Mouse (Mus musculus) layer of hippocampus, adult 2 months (tissue): ENCODE data around the gene Gm10643. TPM values are rescaled to one million over a fixed set of nuclear protein-coding genes. Genes with fewer than 3 reads are reported as not detected.

Source experiments
- DNase-seq, 2 experiments: peaks; one replicate each; pipeline ENCODE4 v3.0.0; 2022; ENCODE audit warnings: low spot score in 2 of 2
- H3K27ac ChIP-seq: fragments of 200-600 bp; 2 replicates; pipeline ENCODE4 v1.8.1; 2022
- H3K4me3 ChIP-seq: fragments of 200-600 bp; 2 replicates; pipeline ENCODE4 v1.8.1; 2022; ENCODE audit warnings: mild to moderate bottlenecking
- CTCF ChIP-seq: fragments of 200-600 bp; conservative IDR thresholded peaks from 2 replicates; pipeline ENCODE4 v1.8.1; 2022; ENCODE audit warnings: antibody characterized with exemption, mild to moderate bottlenecking, moderate library complexity
- long read RNA-seq, 2 experiments: library from polyadenylated mRNA; stranded (forward); transcript quantifications; one replicate each; pipeline ENCODE4 v2.0.0; 2021; ENCODE audit warnings: borderline mapping rate in 2 of 2
- total RNA-seq, 2 experiments: library from RNA; stranded (reverse); gene quantifications; 2 replicates each; pipeline ENCODE4 v1.2.3; 2021

The Gm10643 gene
- 1 to 10 TPM; 4.2 to 6.7 TPM for total RNA-seq
- long read RNA-seq, experiment 1, partial matches to known transcripts = 0 of 2 reads
- long read RNA-seq, experiment 1, other reads (novel, unspliced or antisense) = 0 of 2 reads
- long read RNA-seq, experiment 2, partial matches to known transcripts = 0 of 2 reads
- long read RNA-seq, experiment 2, other reads (novel, unspliced or antisense) = 0 of 2 reads

DNA sequence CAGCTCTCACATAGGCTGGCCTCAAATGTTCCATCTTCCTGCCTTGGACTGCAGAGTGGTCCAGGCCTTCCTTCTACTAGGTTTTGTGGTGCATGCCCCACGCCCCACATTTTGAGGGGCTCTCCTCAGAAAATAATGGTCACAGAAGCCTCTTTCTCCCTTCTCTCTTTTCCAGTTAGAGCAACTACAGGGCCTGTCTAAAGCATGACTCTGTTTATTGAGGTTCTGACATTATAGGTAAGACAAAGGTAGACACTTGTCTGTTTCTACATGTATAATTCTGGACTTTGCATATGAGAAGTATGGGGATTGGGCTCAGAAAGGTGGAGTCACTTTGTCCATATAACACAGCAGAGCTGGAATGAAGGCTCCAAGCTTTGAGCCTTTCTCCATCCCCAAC lies at the start of gene Gm10643:
Gm10643 (minus strand) TSS at position 101 of the 400 bp plus-strand sequence.
- TF ChIP-seq CTCF = no peak
- Histone ChIP-seq H3K4me3 (peak within 1 kb of the TSS; percentile 72), H3K27ac (peak within 1 kb of the TSS; percentile 97)
- DNase-seq = no peak

DNA sequence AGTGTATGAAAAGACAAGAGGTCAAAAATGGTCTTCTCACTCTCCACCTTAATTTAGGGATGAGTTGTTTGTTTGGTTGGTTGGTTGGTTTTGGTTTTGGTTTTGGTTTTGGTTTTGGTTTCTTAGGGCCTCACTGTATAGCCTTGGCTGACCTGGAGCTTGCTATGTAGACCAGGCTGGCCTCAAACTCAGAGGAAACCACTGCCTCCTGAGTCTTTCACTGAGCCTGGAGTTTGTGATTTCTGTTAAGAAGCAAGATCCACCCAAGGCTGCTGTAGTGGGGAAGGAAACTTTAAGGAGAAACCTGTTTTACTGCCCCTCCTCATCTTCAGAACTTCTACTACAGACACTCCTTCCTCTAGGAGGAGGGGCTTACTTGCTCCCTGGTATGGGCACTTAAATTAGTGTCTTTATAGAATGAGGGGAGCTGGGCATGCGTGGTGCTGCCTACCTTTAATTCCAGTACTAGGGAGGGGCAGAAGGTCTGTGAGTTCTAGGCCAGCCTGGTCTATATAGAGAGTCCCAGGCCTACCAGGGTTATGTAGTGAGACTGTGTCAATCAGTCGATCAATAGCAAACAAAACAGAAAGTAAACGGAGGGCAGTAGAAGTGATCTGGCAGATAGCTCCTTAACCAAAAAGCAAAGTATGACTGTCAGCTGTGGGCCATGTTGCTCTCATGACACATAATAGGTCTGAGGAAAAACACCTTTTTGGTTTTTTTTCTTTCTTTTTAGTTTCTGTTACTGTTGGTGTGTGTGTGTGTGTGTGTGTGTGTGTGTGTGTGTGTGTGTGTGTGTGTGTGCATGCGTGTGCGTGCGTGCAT lies 41.5 kb upstream of the Gm10643 start:
- no peak overlapping the region for H3K27ac ChIP-seq
- no peak for DNase-seq
- H3K4me3 ChIP-seq = no peak overlapping the region
- TF ChIP-seq CTCF = no peak

DNA sequence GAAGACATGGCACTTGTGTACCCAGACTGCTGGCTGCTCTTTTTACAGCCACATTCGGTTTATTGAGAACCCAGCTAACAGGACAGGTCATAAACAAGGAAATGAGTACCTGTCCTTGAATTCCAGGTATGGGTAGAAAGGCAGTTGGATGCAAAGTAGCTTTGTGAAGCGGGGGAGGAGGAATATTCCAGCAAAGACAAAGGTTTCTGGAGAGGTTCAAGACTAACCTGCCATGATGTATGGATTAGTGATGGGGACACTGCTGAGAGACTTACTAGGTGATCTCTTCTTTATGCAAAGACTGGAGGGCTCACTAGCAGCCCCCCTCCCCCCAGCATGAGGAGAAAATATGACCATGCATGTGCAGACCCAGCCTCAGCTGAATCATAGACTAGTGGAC lies 40.7 kb upstream of the Gm10643 start:
- TF ChIP-seq CTCF = no peak
- no peak overlapping the region for H3K4me3 ChIP-seq
- H3K27ac ChIP-seq = peak overlapping the region; percentile 90
- no peak for DNase-seq

DNA sequence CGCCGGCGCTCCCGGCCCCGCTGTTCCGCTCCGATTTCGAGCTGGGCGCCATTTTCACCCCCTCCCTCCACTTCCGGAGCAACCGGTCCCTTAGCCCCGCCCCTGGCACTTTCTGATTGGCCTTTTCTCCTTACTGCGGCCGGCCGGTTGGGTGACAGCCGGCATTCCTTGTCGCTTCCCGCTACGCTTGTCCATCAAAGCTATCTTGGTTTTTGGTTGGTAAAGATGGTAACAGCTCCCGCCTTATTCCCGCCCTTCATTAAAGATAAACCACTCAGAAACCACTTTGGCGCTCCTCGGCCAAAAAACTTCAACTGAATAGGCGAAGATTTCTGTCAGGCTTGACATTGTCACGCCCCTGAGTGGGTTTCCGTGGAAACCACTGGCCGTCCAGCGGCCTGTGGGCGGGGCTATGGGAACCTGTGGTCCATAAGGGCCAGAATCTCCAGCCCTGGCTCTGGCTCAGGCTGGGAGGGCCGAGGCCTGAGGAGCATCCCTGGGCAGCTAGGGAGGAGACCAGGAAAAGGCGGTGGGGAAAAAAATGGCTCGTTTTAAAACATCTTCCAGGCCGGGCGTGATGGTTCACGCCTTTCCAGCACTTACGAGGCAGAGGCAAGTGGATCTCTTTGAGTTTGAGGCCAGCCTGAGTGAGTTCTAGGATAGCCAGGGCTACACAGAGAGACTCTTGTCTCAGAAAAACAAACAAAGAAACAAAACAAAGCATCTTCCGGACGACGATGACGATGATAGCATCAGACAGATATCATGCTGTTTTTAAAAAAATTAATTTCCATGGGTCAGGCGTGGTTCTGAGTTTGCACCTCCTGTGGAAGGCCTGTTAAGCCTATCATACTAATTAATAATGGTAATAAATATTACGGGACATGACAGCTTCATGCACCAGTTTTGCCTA lies 40.0 kb upstream of the Gm10643 start, which contains the start of gene Dcaf15:
Dcaf15 (minus strand) TSS at position 72 of the 913 bp plus-strand sequence.
- no peak for TF ChIP-seq CTCF
- H3K27ac ChIP-seq = peak within 1 kb of the TSS; percentile 91
- H3K4me3 ChIP-seq = peak within 1 kb of the TSS; percentile 62
- DNase-seq = peak; percentile 96 to 98

DNA sequence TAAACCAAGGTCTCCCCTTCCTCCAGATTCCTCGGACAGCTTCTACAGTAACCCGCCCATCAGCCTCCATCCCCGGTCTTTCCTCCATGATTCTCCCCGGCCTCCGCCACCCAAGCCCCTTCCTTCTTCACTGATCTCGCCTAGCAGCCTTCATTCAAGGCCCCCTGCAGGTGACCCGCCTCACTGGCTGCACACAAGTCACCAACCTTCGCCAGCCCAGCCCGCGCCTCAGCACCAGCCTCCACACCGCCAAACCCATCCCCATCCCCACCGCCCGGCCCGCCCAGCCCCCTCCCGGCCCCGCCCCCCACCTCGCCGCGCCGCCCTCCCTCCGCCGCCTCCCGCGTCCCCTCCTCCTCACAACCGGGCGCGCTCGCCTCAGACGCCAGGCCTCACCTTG lies 39.3 kb upstream of the Gm10643 start:
- peak; percentile 56 for TF ChIP-seq CTCF
- DNase-seq = peak in 1 of 2 experiments; percentile 44
- Histone ChIP-seq H3K4me3 (peak overlapping the region; percentile 62), H3K27ac (peak overlapping the region; percentile 91)

DNA sequence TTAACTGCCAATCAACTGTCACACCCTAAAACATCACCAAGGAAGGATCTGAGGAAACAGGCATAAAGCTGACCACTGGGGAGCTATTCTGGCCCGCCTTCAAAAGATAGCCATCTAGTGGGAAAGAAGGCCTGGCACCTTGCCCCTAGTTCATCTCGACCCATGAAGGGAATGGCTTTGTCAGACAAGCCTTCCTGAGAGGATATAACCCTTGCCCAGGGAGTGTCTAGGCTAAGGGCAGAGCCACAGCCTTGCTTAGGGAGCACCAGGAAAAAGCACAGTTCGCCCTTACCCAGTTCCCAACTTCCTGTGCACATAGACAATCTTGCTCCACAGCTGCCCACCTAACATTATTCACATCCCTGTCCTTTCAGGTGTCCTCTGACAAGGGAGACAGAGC lies 38.7 kb upstream of the Gm10643 start:
- Histone ChIP-seq H3K4me3 (peak overlapping the region; percentile 62), H3K27ac (peak overlapping the region; percentile 91)
- no peak for DNase-seq
- TF ChIP-seq CTCF = no peak

DNA sequence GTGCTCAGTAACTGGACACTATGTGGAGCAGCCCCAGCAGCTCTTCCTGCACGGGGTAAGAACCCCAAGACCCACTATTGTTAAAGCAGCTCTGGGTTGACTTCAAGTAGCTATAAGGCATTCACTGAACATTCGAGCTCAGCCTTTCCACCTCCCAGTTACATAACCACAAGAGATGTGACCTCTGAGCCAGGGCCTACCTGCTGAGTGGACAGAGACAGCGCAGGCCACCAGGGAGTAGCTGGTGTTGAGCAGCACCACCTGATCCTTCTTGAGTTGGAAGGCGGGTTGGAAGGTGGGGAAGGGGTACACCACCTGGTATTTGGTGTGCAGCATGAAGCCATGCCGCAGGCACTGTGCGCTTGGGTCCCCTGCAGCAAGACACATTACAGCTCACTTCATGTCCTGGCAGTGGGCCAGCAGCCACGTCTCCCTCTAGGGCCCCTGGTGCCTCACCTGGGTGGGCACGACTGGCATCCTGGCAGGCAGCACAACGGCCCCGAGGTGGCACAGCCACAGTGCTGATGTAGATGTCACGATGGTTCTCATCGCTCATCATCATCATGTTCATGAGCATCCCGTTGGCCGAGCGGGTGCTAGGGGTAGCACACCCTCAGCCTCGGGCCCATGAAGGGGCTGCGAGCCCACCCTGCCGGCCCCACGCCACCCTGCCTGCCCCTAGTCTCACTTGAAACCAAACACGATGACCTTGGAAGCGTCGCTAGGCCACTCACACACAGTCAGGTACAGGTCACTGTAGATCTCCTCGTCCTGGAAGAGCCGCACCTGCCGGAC lies 36.7 kb upstream of the Gm10643 start:
- Histone ChIP-seq H3K4me3 (no peak overlapping the region), H3K27ac (no peak overlapping the region)
- TF ChIP-seq CTCF = no peak
- DNase-seq = no peak

DNA sequence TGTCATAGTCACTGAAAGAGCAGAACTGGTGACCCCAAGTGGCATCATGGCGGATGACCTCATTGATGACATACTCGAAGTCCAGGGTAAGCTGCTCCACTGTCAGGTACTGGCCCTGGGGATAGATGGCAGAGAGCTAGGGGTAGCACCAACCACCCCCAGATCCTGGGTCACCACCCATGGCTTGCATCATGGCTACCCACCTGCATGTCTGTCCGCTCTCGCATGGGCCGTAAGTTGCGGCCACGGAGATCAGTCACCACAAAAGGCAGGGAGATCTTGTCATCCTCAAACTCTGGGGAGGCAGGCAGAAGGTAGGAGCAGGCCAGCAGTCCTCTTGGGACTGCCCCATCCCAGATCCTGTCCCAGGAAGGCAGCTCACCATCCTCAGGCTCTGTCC lies 33.4 kb upstream of the Gm10643 start:
- DNase-seq = no peak
- TF ChIP-seq CTCF = no peak

DNA sequence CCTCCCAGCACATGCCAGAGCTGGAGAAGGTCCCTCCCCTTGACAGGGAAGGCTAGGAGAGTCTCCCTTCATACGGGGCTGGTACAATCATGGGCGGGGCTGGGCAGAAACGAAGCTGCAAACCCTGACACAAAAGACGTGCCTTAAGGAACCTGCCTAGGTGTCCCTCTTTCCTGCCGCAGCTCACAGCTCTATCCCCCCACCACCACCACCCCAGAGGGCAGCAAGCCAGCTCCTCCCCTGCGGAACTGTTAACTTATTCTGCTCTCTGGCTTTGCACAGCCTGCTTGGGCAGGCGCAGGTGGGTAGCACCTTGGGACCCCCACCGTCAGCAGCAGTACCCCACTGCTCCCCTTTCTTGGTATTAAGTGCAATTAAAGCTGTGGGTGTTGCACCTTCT lies 31.1 kb upstream of the Gm10643 start:
- Histone ChIP-seq H3K4me3 (no peak overlapping the region), H3K27ac (no peak overlapping the region)
- DNase-seq = no peak
- TF ChIP-seq CTCF = no peak

More for the DNA sequence above, 33.4 kb upstream of the Gm10643 start:
- no peak overlapping the region for H3K4me3 ChIP-seq
- H3K27ac ChIP-seq = no peak overlapping the region

DNA sequence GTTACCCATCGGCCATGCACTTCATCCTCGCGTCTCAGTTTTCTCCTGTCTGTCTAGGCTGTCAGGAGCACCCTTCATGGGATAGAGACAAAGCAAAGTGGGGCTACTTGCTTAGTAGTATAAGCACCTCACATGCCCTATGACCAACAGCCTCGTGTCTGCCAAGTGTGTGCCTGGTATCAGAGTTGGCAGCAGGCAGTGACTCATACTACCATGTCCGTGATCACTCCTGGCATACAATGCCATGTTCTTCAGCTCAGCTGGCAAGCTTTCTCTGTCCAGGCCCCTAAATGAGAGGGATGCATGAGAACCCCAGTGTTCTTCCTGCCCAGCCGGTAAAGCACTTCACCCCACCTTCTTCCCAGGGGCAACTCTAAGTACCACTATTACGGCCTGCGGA lies 25.6 kb upstream of the Gm10643 start:
- TF ChIP-seq CTCF = no peak
- DNase-seq = no peak
- H3K4me3 ChIP-seq = no peak overlapping the region
- H3K27ac ChIP-seq = no peak overlapping the region

DNA sequence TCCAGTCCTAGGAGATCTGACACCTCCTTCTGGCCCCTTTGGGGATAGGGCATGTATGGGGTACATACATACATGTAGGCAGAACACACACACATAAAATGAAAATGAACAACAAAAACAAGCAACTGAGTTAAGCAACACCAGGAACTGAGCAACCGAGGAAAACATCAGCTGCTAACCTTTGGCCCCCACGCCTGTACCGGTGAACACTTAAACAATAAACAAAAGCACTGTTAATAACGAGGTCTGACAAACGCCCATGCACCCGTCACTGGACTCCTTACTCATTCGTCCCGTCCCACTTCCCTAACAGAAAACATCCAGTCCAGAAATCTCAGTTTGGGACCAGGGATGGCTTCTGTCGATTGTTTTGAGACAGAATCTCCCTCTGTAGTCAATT lies 24.3 kb upstream of the Gm10643 start:
- no peak for TF ChIP-seq CTCF
- H3K27ac ChIP-seq = no peak overlapping the region
- no peak overlapping the region for H3K4me3 ChIP-seq
- DNase-seq = no peak

DNA sequence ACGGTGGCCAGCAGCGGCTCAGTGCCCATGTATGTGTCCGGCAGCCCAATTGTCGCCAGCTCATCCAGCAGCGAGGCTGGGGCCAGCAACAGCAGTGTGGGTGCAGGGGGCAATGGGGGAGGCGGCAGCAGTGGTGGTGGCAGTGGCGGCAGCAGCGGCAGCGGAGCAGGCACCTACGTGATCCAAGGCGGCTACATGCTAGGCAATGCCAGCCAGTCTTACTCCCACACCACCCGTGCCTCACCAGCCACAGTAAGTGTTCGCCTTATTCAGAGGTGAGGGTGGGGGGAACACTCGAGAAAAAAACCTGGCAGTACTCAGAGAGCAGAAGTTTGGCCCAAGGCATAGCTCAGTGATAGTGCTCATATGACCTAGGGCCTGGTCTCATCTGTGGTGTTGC lies 22.9 kb upstream of the Gm10643 start:
- Histone ChIP-seq H3K27ac (no peak overlapping the region), H3K4me3 (no peak overlapping the region)
- no peak for TF ChIP-seq CTCF
- no peak for DNase-seq
